Mouse (Mus musculus): ENCODE results near the gene Gng7.

DNA sequence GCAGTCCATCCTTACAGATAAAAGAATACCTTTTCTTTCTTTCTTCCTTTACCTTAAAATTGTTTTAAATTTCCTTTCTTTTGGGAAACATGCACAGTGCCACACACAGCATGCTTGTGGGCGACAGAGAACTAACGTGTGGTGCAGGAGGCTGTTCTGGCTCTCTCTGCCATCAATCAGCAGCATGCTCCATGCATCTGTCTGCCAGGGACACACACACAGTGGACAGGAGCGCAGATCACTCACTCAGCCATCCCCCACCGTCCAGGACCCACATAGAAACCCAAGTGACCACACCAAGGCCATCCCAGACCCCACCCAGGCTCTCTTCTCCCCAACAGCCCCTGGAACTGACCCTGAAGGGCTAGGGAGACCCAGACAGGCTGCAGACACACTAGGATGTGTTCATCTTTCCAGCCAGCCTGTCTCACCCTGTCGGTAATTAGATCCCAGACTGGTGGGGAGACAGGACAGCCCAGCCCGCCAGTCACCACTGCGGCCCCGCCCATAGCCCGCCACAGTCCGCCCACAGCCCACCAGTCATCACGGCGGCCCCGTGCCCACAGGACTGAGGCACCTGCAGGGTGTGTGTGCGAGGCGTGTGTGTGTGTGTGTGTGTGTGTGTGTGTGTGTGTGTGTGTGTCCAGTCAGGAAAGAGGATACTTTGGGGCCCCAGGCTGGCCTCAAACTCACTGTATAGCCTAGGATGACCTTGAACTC lies 75.8 kb downstream of the Gng7 start:
- TF ChIP-seq CTCF (IDR thresholded peaks at IDR 0.05; ENCODE audit: extremely low read depth, insufficient read depth, low read length) (no peak), POLR2A (IDR thresholded peaks at IDR 0.05; ENCODE audit: extremely low read depth, insufficient read depth, low read length) (no peak)

Data from cortical plate, adult 2 months (tissue).